9 mouse cellular contexts compared by ENCODE assay signal in genomic region chr7:110083386-110084165, GRCm38 (mm10). TPM values are rescaled to one million over a fixed set of nuclear protein-coding genes. Genes with fewer than 3 reads are reported as not detected.
DNase-seq lines count a peak whose midpoint lies in the region; ATAC-seq lines count a peak whose summit lies in the region.
"Had no signal": no experiment of that assay in that cellular context is flagged by ENCODE, and none has a peak within 500 bp of the region (broad histone marks: within the 10 kb centered on the region; RNA-seq: fewer than 3 reads in every experiment).

No protein-coding gene starts in this region.

- ATAC-seq in CD4-positive, CD25-positive, alpha-beta regulatory T cell, adult 4 months, result peak; percentile 83
- ATAC-seq in kidney, embryonic 16.5 days (ENCODE audit: low FRiP score, low TSS enrichment), result 0 out of 2 replicates have a peak, but pooled peaks have one; percentile 58

- no peak overlapping the region for H3K4me3 ChIP-seq in forebrain, embryonic 10.5 days
- no peak overlapping the region for H3K4me3 ChIP-seq in kidney, embryonic 16.5 days (ENCODE audit: low read length)
- H3K4me3 ChIP-seq: heart, embryonic 15.5 days had no signal

- DNase-seq in adrenal gland, adult (ENCODE audit: inconsistent age in 2 of 2, low spot score in 1 of 2), result peak; percentile 31 to 83
- DNase-seq in adrenal gland, adult 8-10 months, result no peak
- peak; percentile 64 for DNase-seq in c-Kit-negative CD71-positive TER-119-positive erythroid progenitor cells, embryonic 14.5 days (ENCODE audit: low read depth, low spot score)
- DNase-seq in forebrain, embryonic 10.5 days (ENCODE audit: extremely low spot score, low spot score), result peak; percentile 27
- peak; percentile 78 for DNase-seq in lung, postnatal 10 days
- DNase-seq in right cerebral cortex, postnatal 14 days, result peak; percentile 60

- H3K4me2 ChIP-seq in kidney, embryonic 16.5 days (replicated peaks; ENCODE audit: low read depth, low read length), result no peak overlapping the region
- H3K4me2 ChIP-seq: heart, embryonic 15.5 days had no signal

- H3K27ac ChIP-seq in forebrain, embryonic 10.5 days, result no peak overlapping the region
- no peak overlapping the region for H3K27ac ChIP-seq in kidney, embryonic 16.5 days (ENCODE audit: low read length)
- H3K27ac ChIP-seq: heart, embryonic 15.5 days had no signal

- 80% methylated on average over 13 of the region's 13 CpGs for WGBS in forebrain, embryonic 10.5 days
- WGBS in kidney, embryonic 16.5 days, result 69% methylated on average over 13 of the region's 13 CpGs

- H3K4me1 ChIP-seq in forebrain, embryonic 10.5 days, result no peaks in the 10 kb centered on the region
- 0 out of 2 replicates have a peak, but pooled peaks cover 3% of the 10 kb centered on the region for H3K4me1 ChIP-seq in kidney, embryonic 16.5 days (ENCODE audit: insufficient read depth, low read length)
- H3K4me1 ChIP-seq: heart, embryonic 15.5 days had no signal

- peaks cover 100% of the 10 kb centered on the region for H3K36me3 ChIP-seq in forebrain, embryonic 10.5 days (replicated peaks)
- peaks cover 65% of the 10 kb centered on the region for H3K36me3 ChIP-seq in kidney, embryonic 16.5 days (ENCODE audit: insufficient read depth, low read length)

- H3K9me3 ChIP-seq in forebrain, embryonic 10.5 days, result peaks cover 5% of the 10 kb centered on the region; the same call in 1 of the 2 replicates
- no peaks in the 10 kb centered on the region for H3K9me3 ChIP-seq in kidney, embryonic 16.5 days (ENCODE audit: low read length)
- H3K9me3 ChIP-seq: heart, embryonic 15.5 days had no signal

- H3K9ac ChIP-seq in kidney, embryonic 16.5 days (replicated peaks; ENCODE audit: low read length), result no peak overlapping the region
- H3K9ac ChIP-seq: heart, embryonic 15.5 days had no signal

- H3K27me3 ChIP-seq in forebrain, embryonic 10.5 days (ENCODE audit: poor library complexity, severe bottlenecking), result no peaks in the 10 kb centered on the region
- no peaks in the 10 kb centered on the region for H3K27me3 ChIP-seq in kidney, embryonic 16.5 days (ENCODE audit: insufficient read depth, low read length)
- H3K27me3 ChIP-seq: heart, embryonic 15.5 days had no signal

RNA-seq across cellular contexts. Expression of gene Zfp143, which starts 22.6 kb away (rescaled TPM):
- 10 to 100 TPM; 13.3 to 17.8 (median 15.7) TPM for total RNA-seq in adrenal gland, adult 8-10 months (2022)
- 10 to 100 TPM; 42.5 to 50.0 TPM for polyA plus RNA-seq in CD4-positive, CD25-positive, alpha-beta regulatory T cell, adult 4 months (2017; shearing (Covaris generic))
- polyA plus RNA-seq in forebrain, embryonic 10.5 days (2016; fragmentation: Nextera tagmentation; extraction: Ambion mirVana), result 28.1 and 30.0 TPM in 2 replicates
- polyA plus RNA-seq in kidney, embryonic 16.5 days (2015; fragmentation: Nextera tagmentation; extraction: Ambion mirVana), result 22.3 and 22.6 TPM in 2 replicates

RNA-seq across cellular contexts. Expression of gene Wee1, which starts 38.3 kb away (rescaled TPM):
- total RNA-seq in adrenal gland, adult 8-10 months (2022), result 10 to 100 TPM in 3 of 4 experiments, 1 to 10 TPM in 1; 9.8 to 16.5 (median 13.3) TPM
- polyA plus RNA-seq in CD4-positive, CD25-positive, alpha-beta regulatory T cell, adult 4 months (2017; shearing (Covaris generic)), result 1 to 10 TPM in 1 of 2 experiments, under 1 TPM in 1; 0.96 to 1.8 TPM
- polyA plus RNA-seq in forebrain, embryonic 10.5 days (2016; fragmentation: Nextera tagmentation; extraction: Ambion mirVana), result 28.9 and 29.0 TPM in 2 replicates
- 20.6 TPM in 2 replicates for polyA plus RNA-seq in kidney, embryonic 16.5 days (2015; fragmentation: Nextera tagmentation; extraction: Ambion mirVana)
